Comparison of ENCODE assay signal across 9 mouse cellular contexts in genomic region chr15:103034043-103034806, GRCm38 (mm10). TPM values are rescaled to one million over a fixed set of nuclear protein-coding genes. Genes with fewer than 3 reads are reported as not detected.
DNase-seq lines count a peak whose midpoint lies in the region; ATAC-seq lines count a peak whose summit lies in the region.
"Had no signal": no experiment of that assay in that cellular context is flagged by ENCODE, and none has a peak within 500 bp of the region (broad histone marks: within the 10 kb centered on the region; RNA-seq: fewer than 3 reads in every experiment).

No protein-coding gene starts in this region.

- H3K27ac ChIP-seq in lung, embryonic 16.5 days (ENCODE audit: low read length): no peak overlapping the region
- H3K27ac ChIP-seq in stomach, embryonic 14.5 days (ENCODE audit: low read length): peak overlapping the region; percentile 89
- H3K27ac ChIP-seq: macrophage had no signal

- H3K9ac ChIP-seq in lung, embryonic 16.5 days (ENCODE audit: low read length): peak overlapping the region; percentile 57
- H3K9ac ChIP-seq in stomach, embryonic 14.5 days (replicated peaks; ENCODE audit: low read depth, low read length): peak overlapping the region; percentile 92

- H3K36me3 ChIP-seq in lung, embryonic 16.5 days (ENCODE audit: control insufficient read depth, insufficient read depth, low read length): no peaks in the 10 kb centered on the region
- H3K36me3 ChIP-seq in stomach, embryonic 14.5 days (ENCODE audit: control insufficient read depth, insufficient read depth, low read length): no peaks in the 10 kb centered on the region

- H3K27me3 ChIP-seq in lung, embryonic 16.5 days (ENCODE audit: control insufficient read depth, insufficient read depth, low read depth, low read length): peaks cover 90% of the 10 kb centered on the region
- H3K27me3 ChIP-seq in stomach, embryonic 14.5 days (ENCODE audit: control insufficient read depth, insufficient read depth, low read length): no peaks in the 10 kb centered on the region

- H3K4me1 ChIP-seq in lung, embryonic 16.5 days (replicated peaks; ENCODE audit: control insufficient read depth, insufficient read depth, low read length): 0 out of 2 replicates have a peak, but pooled peaks cover 2% of the 10 kb centered on the region
- peaks cover 29% of the 10 kb centered on the region for H3K4me1 ChIP-seq in stomach, embryonic 14.5 days (ENCODE audit: control insufficient read depth, insufficient read depth, low read length)

- H3K4me3 ChIP-seq in lung, embryonic 16.5 days (ENCODE audit: low read length): peak overlapping the region; percentile 52
- H3K4me3 ChIP-seq in stomach, embryonic 14.5 days (ENCODE audit: low read depth, low read length): peak overlapping the region; percentile 69

- whole genome bisulfite sequencing in lung, embryonic 16.5 days: 2% methylated on average over 24 of the region's 24 CpGs
- WGBS in stomach, embryonic 14.5 days: 1% methylated on average over 24 of the region's 24 CpGs

- peak overlapping the region; percentile 67 for H3K4me2 ChIP-seq in lung, embryonic 16.5 days (ENCODE audit: low read depth, low read length)
- H3K4me2 ChIP-seq in stomach, embryonic 14.5 days (replicated peaks; ENCODE audit: low read depth, low read length): peak overlapping the region; percentile 76

- no peaks in the 10 kb centered on the region for H3K9me3 ChIP-seq in lung, embryonic 16.5 days (ENCODE audit: control insufficient read depth, low read length)
- no peaks in the 10 kb centered on the region for H3K9me3 ChIP-seq in stomach, embryonic 14.5 days (ENCODE audit: control insufficient read depth, low read depth, low read length)

- no peak for DNase-seq in lung, adult 18-20 months
- peak; percentile 71 for DNase-seq in embryo, embryonic 11 days
- peak; percentile 53 for DNase-seq in kidney, postnatal 10 days
- no peak for DNase-seq in cerebellum, adult 9-10 months
- DNase-seq in right cerebral cortex, postnatal 36 days (ENCODE audit: low spot score in 2 of 2): no peak

- peak; percentile 62; the same call in 1 of the 2 replicates for ATAC-seq in lung, embryonic 16.5 days (ENCODE audit: low read depth)
- peak; percentile 82; the same call in 1 of the 2 replicates for ATAC-seq in stomach, embryonic 14.5 days (ENCODE audit: insufficient number of reproducible peaks, insufficient read depth, low FRiP score, low read depth)

RNA-seq across cellular contexts. Expression of gene Hoxc4, which starts 15.5 kb away (rescaled TPM):
- polyA plus RNA-seq in lung, embryonic 16.5 days (2015; fragmentation: Nextera tagmentation; extraction: Ambion mirVana): 0.93 and 1.4 TPM in 2 replicates
- polyA plus RNA-seq in stomach, embryonic 14.5 days (2014; fragmentation: Nextera tagmentation; extraction: Ambion mirVana): 23.4 and 26.5 TPM in 2 replicates
- polyA plus RNA-seq: cortical plate, adult 2 months; macrophage had no signal

RNA-seq across cellular contexts. Expression of gene Hoxc6, which starts 36.2 kb away (rescaled TPM):
- polyA plus RNA-seq in lung, embryonic 16.5 days (2015; fragmentation: Nextera tagmentation; extraction: Ambion mirVana): 0.36 TPM in 2 replicates
- 4.8 and 5.5 TPM in 2 replicates for polyA plus RNA-seq in stomach, embryonic 14.5 days (2014; fragmentation: Nextera tagmentation; extraction: Ambion mirVana)
- polyA plus RNA-seq: cortical plate, adult 2 months; macrophage had no signal

RNA-seq across cellular contexts. Expression of gene Hoxc8, which starts 43.8 kb away (rescaled TPM):
- polyA plus RNA-seq in lung, embryonic 16.5 days (2015; fragmentation: Nextera tagmentation; extraction: Ambion mirVana): 0.10 and 0.30 TPM in 2 replicates
- 1.0 and 1.1 TPM in 2 replicates for polyA plus RNA-seq in stomach, embryonic 14.5 days (2014; fragmentation: Nextera tagmentation; extraction: Ambion mirVana)
- polyA plus RNA-seq: cortical plate, adult 2 months; macrophage had no signal

RNA-seq across cellular contexts. Expression of gene Hoxc9, which starts 58.0 kb away (rescaled TPM):
- polyA plus RNA-seq in lung, embryonic 16.5 days (2015; fragmentation: Nextera tagmentation; extraction: Ambion mirVana): not detected in 2 replicates
- polyA plus RNA-seq in stomach, embryonic 14.5 days (2014; fragmentation: Nextera tagmentation; extraction: Ambion mirVana): not detected in 2 replicates
- polyA plus RNA-seq: cortical plate, adult 2 months; macrophage had no signal

Comparison
In these comparisons a context has a peak if more than half of its experiments do, and no peak if none do; other contexts are left out.
1. DNase-seq: peak in embryo, embryonic 11 days (single experiment) and kidney, postnatal 10 days (single experiment); none in lung, adult 18-20 months (0 of 2), cerebellum, adult 9-10 months (single experiment) and right cerebral cortex, postnatal 36 days (0 of 2).
2. RNA of gene Hoxc4, which starts 15.5 kb away (polyA plus RNA-seq): 23.4 to 26.5 TPM in stomach, embryonic 14.5 days; 0.93 to 1.4 TPM in lung, embryonic 16.5 days; every median in the first group is over 10 times any median in the second.